Mouse (Mus musculus): Measurements from ENCODE around the gene Slx1b. TPM values are rescaled to one million over a fixed set of nuclear protein-coding genes. Genes with fewer than 3 reads are reported as not detected.

Gene Slx1b
- polyA plus RNA-seq, 1 experiment from 2014 or later = 16.6 TPM

DNA sequence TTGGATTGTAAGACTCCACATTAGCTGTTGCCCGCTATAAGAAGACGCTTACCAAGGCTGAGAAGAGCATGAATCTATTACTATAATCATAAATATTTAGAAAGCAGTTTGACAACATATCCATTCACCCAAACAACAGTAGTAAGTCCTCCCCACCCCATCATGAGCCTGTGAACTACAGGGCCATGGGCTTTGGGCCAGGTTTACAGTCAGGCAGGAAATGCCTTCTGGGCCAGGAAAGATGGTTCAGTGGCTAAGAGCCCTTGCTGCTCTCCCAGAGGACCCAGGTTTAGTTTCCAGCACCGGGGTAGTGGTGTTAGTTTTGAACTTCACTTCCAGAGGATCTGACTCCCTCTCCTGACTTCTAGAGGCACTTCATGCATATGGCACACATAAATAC is 22.0 kb upstream of the Slx1b start:
- Histone ChIP-seq H3K27ac (no peak overlapping the region), H3K36me3 (ENCODE audit: poor library complexity, severe bottlenecking) (no peaks in the 10 kb centered on the region), H3K9ac (no peak overlapping the region), H3K4me3 (no peak overlapping the region), H3K4me2 (no peak overlapping the region), H3K4me1 (no peaks in the 10 kb centered on the region), H3K9me3 (replicated peaks) (0 out of 2 replicates have a peak, but pooled peaks cover 3% of the 10 kb centered on the region), H3K27me3 (no peaks in the 10 kb centered on the region)
- no peak for ATAC-seq
- 93% methylated on average over 3 of the region's 3 CpGs for WGBS

DNA sequence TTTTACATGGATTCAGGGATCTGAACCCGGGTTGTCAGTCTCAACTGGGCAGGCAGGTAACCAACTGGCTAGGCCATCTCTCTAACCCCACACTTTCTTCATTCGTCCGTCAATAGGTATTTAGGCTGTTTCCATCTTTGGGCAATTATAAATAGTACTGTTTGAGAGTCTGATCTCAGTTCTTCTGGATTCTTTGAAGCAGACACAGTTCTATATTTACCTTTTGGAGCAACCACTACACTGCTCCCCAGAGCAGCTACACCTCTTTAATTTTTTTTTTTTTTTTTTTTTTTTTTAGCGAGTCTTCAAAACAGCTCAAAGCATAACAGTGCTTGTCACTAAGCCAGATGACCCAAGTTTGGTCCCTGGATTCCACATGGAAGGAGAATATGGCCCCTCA is 20.1 kb upstream of the Slx1b start:
- 91% methylated on average over 4 of the region's 4 CpGs for WGBS
- H3K27me3 ChIP-seq = no peaks in the 10 kb centered on the region

DNA sequence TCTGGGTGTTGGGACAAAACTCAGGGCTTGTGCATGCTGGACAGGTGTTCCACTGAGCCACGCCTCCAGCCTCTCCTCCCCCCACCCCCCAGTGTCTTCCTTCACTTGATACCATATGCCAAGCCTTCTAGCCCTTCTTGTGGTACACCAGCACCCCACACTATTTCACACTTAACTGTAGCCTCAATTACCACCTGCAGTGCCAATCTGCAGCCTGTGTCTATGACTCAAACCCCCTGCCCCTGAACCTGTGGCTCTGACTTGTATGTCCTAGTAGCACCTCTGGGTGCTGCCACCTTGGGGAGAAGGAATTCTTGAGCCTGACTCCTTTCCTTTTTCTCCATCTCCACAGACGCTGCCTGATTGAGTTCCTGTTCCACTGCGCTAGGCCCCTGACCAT is 16.3 kb upstream of the Slx1b start:
- 83% methylated on average over 3 of the region's 3 CpGs for WGBS
- H3K4me1 ChIP-seq = no peaks in the 10 kb centered on the region
- no peaks in the 10 kb centered on the region; the same call in 1 of the 2 replicates for H3K9me3 ChIP-seq (replicated peaks)

More for the DNA sequence above, 20.1 kb upstream of the Slx1b start:
- Histone ChIP-seq H3K4me3 (no peak overlapping the region), H3K4me1 (no peaks in the 10 kb centered on the region), H3K9ac (no peak overlapping the region), H3K36me3 (ENCODE audit: poor library complexity, severe bottlenecking) (no peaks in the 10 kb centered on the region), H3K27ac (no peak overlapping the region), H3K4me2 (no peak overlapping the region), H3K9me3 (replicated peaks) (0 out of 2 replicates have a peak, but pooled peaks cover 3% of the 10 kb centered on the region)
- ATAC-seq = no peak

DNA sequence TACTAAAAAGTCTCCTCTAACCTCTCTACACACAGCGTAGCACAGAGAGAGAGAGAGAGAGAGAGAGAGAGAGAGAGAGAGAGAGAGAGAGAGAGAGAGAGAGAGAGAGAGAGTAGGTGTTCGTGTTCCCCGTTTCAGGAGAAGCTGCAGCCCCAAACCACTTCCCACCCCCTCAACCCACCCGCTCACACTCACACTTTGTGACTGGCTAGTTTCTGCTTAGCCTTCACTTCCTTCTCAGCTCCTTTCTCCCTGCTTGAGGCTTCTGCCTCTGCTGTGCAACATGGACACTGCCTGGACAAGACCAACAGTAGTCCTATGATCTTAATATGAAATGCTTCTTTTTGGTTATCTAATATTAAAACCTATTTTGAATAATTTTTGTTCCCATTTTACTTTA is 14.7 kb upstream of the Slx1b start:
- no peak for ATAC-seq
- Histone ChIP-seq H3K36me3 (ENCODE audit: poor library complexity, severe bottlenecking) (no peaks in the 10 kb centered on the region), H3K27me3 (0 out of 2 replicates have a peak, but pooled peaks cover 6% of the 10 kb centered on the region), H3K4me3 (no peak overlapping the region), H3K4me2 (no peak overlapping the region), H3K9ac (no peak overlapping the region), H3K4me1 (0 out of 2 replicates have a peak, but pooled peaks cover under 1% of the 10 kb centered on the region), H3K9me3 (replicated peaks) (no peaks in the 10 kb centered on the region; the same call in 1 of the 2 replicates), H3K27ac (no peak overlapping the region)
- 78% methylated on average over 4 of the region's 4 CpGs for WGBS

More for the DNA sequence above, 16.3 kb upstream of the Slx1b start:
- H3K9ac ChIP-seq = no peak overlapping the region
- no peaks in the 10 kb centered on the region for H3K36me3 ChIP-seq (ENCODE audit: poor library complexity, severe bottlenecking)
- no peak overlapping the region for H3K4me2 ChIP-seq
- ATAC-seq = no peak
- H3K27ac ChIP-seq = no peak overlapping the region
- no peaks in the 10 kb centered on the region for H3K27me3 ChIP-seq
- H3K4me3 ChIP-seq = no peak overlapping the region

DNA sequence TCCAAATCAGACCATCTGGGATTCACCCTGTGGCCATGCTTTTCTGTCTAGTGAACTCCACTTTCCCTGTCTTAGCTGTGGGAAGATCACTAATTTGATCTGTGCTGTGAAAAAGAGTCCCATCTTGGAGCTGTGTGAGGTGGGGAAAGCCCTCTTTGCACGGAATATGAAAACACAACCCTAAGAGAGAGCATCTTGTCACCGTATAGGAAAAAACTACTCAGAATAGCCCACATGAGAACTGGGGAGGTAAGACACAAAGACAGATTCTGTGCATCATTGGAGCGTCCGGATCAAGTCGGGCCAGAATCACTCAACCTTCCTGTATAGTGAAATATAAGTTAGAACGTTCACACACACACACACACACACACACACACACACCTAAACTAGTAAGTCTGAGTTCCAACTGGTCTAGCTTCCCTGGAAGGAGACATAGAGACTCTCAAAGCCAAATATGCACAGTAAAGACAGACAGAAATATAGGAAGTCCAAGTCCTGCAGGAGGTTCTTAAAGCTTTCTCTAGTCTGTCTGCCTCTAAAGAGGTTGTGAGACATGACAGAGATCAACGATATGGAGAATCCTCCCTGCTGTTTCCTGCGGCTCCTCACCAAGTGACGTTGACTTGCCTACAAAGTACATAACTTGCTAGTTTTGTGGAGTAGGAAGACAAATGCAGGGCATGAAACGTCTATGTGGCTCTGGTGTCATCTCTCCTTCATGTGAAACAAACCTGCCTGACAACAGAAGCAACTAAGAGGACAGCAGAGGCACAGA is 12.8 kb upstream of the Slx1b start:
- H3K27ac ChIP-seq = no peak overlapping the region
- H3K9ac ChIP-seq = no peak overlapping the region
- H3K27me3 ChIP-seq = 0 out of 2 replicates have a peak, but pooled peaks cover 6% of the 10 kb centered on the region
- no peak overlapping the region for H3K4me3 ChIP-seq
- H3K4me1 ChIP-seq = peaks cover 17% of the 10 kb centered on the region
- no peak for ATAC-seq
- no peaks in the 10 kb centered on the region for H3K36me3 ChIP-seq (ENCODE audit: poor library complexity, severe bottlenecking)
- H3K4me2 ChIP-seq = no peak overlapping the region
- no peaks in the 10 kb centered on the region; the same call in 1 of the 2 replicates for H3K9me3 ChIP-seq (replicated peaks)
- WGBS = 86% methylated on average over 10 of the region's 10 CpGs

DNA sequence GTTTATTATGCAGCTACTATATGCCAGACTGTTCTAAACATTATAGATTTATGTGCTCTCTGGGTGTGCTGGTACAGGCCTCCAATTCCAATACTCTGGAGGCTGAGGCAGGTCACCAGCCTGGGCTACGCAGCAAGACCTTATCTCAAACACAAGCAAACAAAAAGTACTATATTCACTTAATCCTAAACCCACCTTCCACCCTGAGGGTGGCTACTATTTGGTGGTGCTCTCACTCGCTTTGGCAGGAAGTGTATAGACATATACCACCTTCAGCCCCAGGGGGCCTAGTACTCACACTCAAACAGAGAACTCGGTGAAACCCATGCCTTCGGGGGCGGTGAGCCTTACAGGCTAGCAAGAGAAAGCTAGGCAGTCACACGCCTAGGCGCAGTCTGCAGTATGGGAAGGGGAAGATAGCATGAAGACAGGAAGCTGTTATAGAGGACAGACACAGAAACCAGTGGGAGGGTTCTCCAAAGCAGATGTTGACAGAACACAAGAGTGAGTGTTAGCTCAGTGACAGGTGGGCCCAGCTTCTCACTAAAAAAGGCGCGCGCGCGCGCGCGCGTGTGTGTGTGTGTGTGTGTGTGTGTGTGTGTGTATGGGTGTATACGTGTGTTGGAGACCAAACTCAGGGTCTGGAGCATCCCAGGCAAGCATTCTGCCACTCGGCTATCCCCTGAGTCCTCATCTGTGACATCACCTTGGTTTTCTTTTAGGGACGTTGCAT is 12.0 kb upstream of the Slx1b start, which contains the start of gene Coro1a:
TSS of gene Coro1a (minus strand) at position 346 of the 733 bp plus-strand sequence.
- Histone ChIP-seq H3K9me3 (replicated peaks) (no peaks in the 10 kb centered on the region; the same call in 1 of the 2 replicates), H3K9ac (no peak within 1 kb of the TSS), H3K4me3 (no peak within 1 kb of the TSS), H3K27ac (no peak within 1 kb of the TSS), H3K4me1 (peaks cover 24% of the 10 kb centered on the region), H3K36me3 (ENCODE audit: poor library complexity, severe bottlenecking) (no peaks in the 10 kb centered on the region), H3K4me2 (no peak within 1 kb of the TSS), H3K27me3 (0 out of 2 replicates have a peak, but pooled peaks cover 6% of the 10 kb centered on the region)
- no peak for ATAC-seq
- 93% methylated on average over 19 of the region's 19 CpGs for WGBS

DNA sequence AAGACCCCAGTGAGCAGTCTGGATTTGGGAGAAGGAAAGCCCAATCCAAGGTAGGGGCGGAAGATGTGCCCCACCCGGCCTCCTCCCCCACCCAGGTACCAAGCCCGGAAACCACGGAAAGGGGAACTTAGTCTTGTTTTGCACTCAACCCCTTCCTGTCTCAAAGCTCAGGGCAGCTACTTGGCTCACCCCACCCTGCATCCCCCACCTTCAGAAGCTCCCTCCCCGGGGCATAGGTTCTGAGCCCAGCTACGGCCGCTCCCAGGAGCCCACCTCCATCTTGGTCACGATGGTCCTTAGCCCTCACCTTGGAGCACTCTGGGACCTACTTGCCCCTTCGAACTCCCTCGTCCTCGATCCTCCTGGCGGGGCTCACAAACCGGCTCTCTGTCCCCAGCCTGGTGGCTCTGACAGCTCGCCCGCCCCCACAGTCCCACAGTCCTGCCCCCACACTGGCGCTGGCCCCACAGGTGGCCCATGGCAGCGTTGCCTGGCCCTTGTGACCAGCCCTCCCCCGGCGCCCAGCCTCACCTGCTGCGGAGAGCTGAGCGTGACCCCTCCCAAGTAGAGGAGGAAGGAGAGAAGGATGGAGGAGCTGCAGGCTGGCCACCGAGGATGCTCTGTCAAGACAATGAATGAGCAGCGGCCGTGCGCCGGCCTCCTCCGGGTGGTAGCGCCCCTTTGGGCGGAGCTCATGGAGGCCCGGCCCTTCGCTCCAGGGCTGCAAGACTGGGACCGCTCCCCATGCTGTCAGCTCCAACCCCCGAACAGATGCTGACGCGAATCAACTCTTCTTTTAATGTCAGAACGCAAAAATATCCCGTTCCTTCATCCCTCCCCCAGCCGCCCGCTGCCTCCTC is 8.8 kb upstream of the Slx1b start:
- Histone ChIP-seq H3K4me2 (peak overlapping the region; percentile 93), H3K9me3 (replicated peaks) (no peaks in the 10 kb centered on the region; the same call in 1 of the 2 replicates), H3K27ac (peak overlapping the region; percentile 59), H3K27me3 (0 out of 2 replicates have a peak, but pooled peaks cover 6% of the 10 kb centered on the region), H3K9ac (peak overlapping the region; percentile 88), H3K36me3 (ENCODE audit: poor library complexity, severe bottlenecking) (peaks cover 15% of the 10 kb centered on the region), H3K4me3 (peak overlapping the region; percentile 67), H3K4me1 (peaks cover 44% of the 10 kb centered on the region)
- 1% methylated on average over 38 of the region's 39 CpGs for WGBS
- peak; percentile 89 for ATAC-seq

DNA sequence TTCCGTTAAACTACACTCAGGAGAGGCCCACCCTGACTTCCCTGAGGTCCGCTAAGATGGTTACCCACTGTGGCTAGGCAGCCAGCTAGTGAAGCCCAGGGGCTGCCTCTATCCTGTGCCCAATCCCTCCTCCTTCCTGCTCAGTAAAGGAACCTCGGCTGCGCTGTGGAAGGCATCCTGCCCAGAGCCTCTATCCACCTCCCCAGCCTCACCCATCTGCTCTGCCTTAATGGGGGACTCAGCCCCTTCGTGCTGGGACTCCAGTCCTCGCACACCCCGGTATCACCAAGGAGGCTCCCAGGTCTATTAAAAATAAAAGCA is 8.1 kb upstream of the Slx1b start:
- peak overlapping the region; percentile 67 for H3K4me3 ChIP-seq
- H3K27ac ChIP-seq = no peak overlapping the region
- peak overlapping the region; percentile 93 for H3K4me2 ChIP-seq
- WGBS = 19% methylated on average over 7 of the region's 7 CpGs
- H3K9ac ChIP-seq = peak overlapping the region; percentile 88
- peaks cover 44% of the 10 kb centered on the region for H3K4me1 ChIP-seq
- peak; percentile 30; the same call in 1 of the 2 replicates for ATAC-seq
- H3K36me3 ChIP-seq (ENCODE audit: poor library complexity, severe bottlenecking) = peaks cover 21% of the 10 kb centered on the region
- 0 out of 2 replicates have a peak, but pooled peaks cover 6% of the 10 kb centered on the region for H3K27me3 ChIP-seq
- no peaks in the 10 kb centered on the region; the same call in 1 of the 2 replicates for H3K9me3 ChIP-seq (replicated peaks)

DNA sequence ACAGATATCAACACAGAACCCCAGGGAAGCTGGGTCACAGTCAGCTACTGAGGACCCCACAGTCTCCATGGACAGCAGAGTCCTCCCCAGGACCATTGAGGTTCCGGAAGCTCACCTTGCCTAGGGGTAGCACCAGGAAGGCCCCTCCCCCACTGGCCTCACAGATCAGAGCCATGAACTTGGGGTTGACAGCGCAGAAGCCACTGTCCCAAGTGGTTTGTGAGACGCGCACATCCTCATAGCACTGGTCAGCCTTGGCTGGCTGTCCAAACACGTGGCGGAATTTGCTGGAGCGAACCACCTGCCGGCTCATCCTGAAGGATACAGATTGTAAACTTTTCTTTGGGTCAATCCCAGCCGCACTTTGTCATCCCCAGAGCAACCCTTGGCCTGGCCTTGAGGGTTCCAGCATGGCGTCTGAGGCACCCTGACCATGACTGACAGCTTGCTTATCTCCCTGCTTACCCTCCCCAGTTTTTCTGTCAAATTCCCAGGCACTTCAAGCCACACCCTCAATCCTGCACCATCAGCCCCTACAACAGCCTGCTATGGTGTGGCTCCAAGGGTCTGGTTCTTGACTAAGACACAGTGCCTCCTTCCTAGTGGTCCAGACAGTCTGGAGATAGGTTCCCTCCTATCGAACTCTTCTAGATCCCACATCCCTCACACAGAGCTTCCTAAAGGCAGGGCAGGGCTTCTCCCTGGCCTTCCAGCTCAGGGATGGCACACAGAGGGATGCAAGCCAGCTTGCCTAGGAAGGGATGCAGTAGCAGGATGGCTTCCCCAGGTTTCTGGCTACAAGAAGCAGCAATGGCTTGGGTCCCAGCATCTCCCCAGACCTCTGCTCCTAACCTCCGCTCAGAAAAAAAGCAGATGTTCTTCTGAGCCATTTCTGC is 7.5 kb upstream of the Slx1b start:
- H3K27me3 ChIP-seq = 0 out of 2 replicates have a peak, but pooled peaks cover 6% of the 10 kb centered on the region
- no peak for ATAC-seq
- H3K4me3 ChIP-seq = peak overlapping the region; percentile 67
- peak overlapping the region; percentile 51; the same call in 1 of the 2 replicates for H3K27ac ChIP-seq
- H3K9me3 ChIP-seq (replicated peaks) = no peaks in the 10 kb centered on the region
- H3K4me1 ChIP-seq = peaks cover 44% of the 10 kb centered on the region
- H3K9ac ChIP-seq = peak overlapping the region; percentile 88
- H3K36me3 ChIP-seq (ENCODE audit: poor library complexity, severe bottlenecking) = peaks cover 22% of the 10 kb centered on the region
- peak overlapping the region; percentile 93 for H3K4me2 ChIP-seq
- WGBS = 84% methylated on average over 12 of the region's 12 CpGs

DNA sequence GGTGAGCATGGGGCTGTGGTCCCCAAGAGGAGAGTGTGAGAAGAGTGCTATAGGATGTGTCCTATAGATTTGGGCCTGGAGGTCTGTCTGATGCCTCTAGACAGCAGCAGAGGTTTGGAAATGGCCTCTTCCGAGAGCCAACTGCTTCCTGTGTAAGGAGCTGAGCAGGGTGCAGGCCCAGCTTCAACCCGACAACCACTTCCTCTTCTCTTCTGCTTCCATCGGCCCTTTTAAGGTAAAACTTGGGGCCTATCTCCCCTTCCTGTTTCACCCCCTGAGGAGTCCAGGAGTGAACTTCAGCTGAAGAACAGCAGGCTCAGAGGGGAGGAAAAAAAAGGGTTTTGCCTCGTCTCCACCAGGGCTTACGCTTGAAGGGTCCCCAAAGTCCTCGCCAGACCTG is 6.8 kb upstream of the Slx1b start:
- Histone ChIP-seq H3K9me3 (replicated peaks) (no peaks in the 10 kb centered on the region), H3K27ac (no peak overlapping the region), H3K9ac (0 out of 2 replicates have a peak overlapping the region, but pooled peaks have one; percentile 27), H3K4me3 (no peak overlapping the region), H3K4me1 (peaks cover 46% of the 10 kb centered on the region), H3K36me3 (ENCODE audit: poor library complexity, severe bottlenecking) (peaks cover 23% of the 10 kb centered on the region), H3K27me3 (0 out of 2 replicates have a peak, but pooled peaks cover 6% of the 10 kb centered on the region), H3K4me2 (peak overlapping the region; percentile 93)
- no peak for ATAC-seq
- 77% methylated on average over 6 of the region's 6 CpGs for WGBS
